Mouse (Mus musculus) cerebellum, postnatal 36 days (tissue): ENCODE measurements around the gene Wdr89.
A peak's percentile ranks its signal among the peaks of the same experiment; 100 is the strongest.

ENCODE experiments used
- DNase-seq, 2 experiments: peaks; one replicate each; pipeline ENCODE4 v3.0.0; 2021 to 2022; ENCODE audit warnings: mixed read lengths in 2 of 2

Wdr89 gene

GRCm38 (mm10) chr12:75668221-75668620, 1.1 kb downstream of the Wdr89 start:
- no peak for DNase-seq

GRCm38 (mm10) chr12:75666939-75667338, 2.4 kb downstream of the Wdr89 start:
- DNase-seq, result no peak

- no peak for DNase-seq
Measured at GRCm38 (mm10) chr12:75664516-75664810, 4.9 kb downstream of the Wdr89 start.

GRCm38 (mm10) chr12:75663646-75664515, 5.5 kb downstream of the Wdr89 start:
- DNase-seq, result no peak

- DNase-seq, result no peak
Measured at GRCm38 (mm10) chr12:75662376-75662775, 7.0 kb downstream of the Wdr89 start.

GRCm38 (mm10) chr12:75658403-75658802, 10.9 kb downstream of the Wdr89 start:
- no peak for DNase-seq

- DNase-seq, result peak; percentile 42 to 47
Measured at GRCm38 (mm10) chr12:75656580-75656979, 12.8 kb downstream of the Wdr89 start.

- DNase-seq, result no peak
Measured at GRCm38 (mm10) chr12:75654247-75654801, 15.0 kb downstream of the Wdr89 start.

GRCm38 (mm10) chr12:75649706-75650093, 19.6 kb downstream of the Wdr89 start:
- DNase-seq, result no peak

- DNase-seq, result no peak
Measured at GRCm38 (mm10) chr12:75649058-75649705, 20.2 kb downstream of the Wdr89 start.

- DNase-seq, result no peak
Measured at GRCm38 (mm10) chr12:75648281-75648680, 21.1 kb downstream of the Wdr89 start.

GRCm38 (mm10) chr12:75647663-75648062, 21.7 kb downstream of the Wdr89 start:
- no peak for DNase-seq

- no peak for DNase-seq
Measured at GRCm38 (mm10) chr12:75645780-75646179, 23.6 kb downstream of the Wdr89 start.

- DNase-seq, result no peak
Measured at GRCm38 (mm10) chr12:75641726-75642125, 27.6 kb downstream of the Wdr89 start.

- no peak for DNase-seq
Measured at GRCm38 (mm10) chr12:75638345-75638744, 31.0 kb downstream of the Wdr89 start.

- no peak for DNase-seq
Measured at GRCm38 (mm10) chr12:75637103-75637502, 32.2 kb downstream of the Wdr89 start.

GRCm38 (mm10) chr12:75635771-75636430, 33.4 kb downstream of the Wdr89 start:
- no peak for DNase-seq

- no peak for DNase-seq
Measured at GRCm38 (mm10) chr12:75629618-75630017, 39.7 kb downstream of the Wdr89 start.

GRCm38 (mm10) chr12:75623292-75623691, 46.0 kb downstream of the Wdr89 start:
- no peak for DNase-seq

- DNase-seq, result no peak
Measured at GRCm38 (mm10) chr12:75622835-75623234, 46.5 kb downstream of the Wdr89 start.

- DNase-seq, result no peak
Measured at GRCm38 (mm10) chr12:75616841-75617240, 52.5 kb downstream of the Wdr89 start.

GRCm38 (mm10) chr12:75616158-75616791, 53.1 kb downstream of the Wdr89 start:
- DNase-seq, result no peak

GRCm38 (mm10) chr12:75615556-75615955, 53.8 kb downstream of the Wdr89 start:
- no peak for DNase-seq
